8 mouse cellular contexts compared by ENCODE assay signal in the genomic region with DNA sequence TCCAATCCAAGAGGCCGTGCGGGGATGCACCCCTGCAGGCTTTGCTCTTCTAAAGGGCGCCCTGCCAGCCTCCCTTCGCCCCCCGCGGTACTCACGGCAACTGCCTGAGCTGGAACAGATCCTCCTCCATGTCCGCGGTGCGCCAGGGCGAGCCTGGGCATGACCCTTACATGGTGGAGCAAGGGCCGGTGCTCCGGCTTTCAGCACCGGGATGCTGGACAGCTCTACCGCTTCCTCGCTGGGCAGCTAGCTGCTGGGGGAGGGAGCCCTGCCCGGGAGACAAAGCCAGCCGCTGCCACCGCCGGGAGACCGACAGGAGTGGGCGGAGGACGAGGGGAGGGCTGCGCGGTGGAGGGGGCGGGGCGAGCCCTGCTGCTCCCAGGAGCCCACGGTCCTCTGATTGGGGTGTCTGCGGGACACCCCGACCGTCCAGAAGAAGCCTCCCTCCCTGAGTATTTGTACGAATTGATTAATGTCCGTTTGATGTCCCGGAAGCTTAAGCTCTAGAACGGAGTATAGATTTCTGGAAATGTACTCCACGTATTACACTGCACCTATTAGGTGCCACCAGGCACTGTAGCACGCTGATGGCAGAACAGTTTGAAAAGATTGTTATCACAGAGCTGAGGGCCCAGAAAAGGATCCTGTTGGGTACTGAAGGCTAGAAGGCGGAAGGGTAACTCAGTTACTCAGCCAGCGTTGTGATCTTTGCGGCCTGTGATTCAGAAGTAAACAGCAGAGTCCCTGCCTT. TPM values are rescaled to one million over a fixed set of nuclear protein-coding genes. Genes with fewer than 3 reads are reported as not detected.
A peak's percentile ranks its signal among the peaks of the same experiment; 100 is the strongest.
DNase-seq lines count a peak whose midpoint lies in the region; ATAC-seq and TF ChIP-seq lines count a peak whose summit lies in the region.

Gene Svop (minus strand): TSS at position 514 of the 751 bp plus-strand sequence.

- no peaks in the 10 kb centered on the region for H3K9me3 ChIP-seq in embryonic facial prominence, embryonic 15.5 days (replicated peaks)
- no peaks in the 10 kb centered on the region for H3K9me3 ChIP-seq in heart, embryonic 13.5 days
- no peaks in the 10 kb centered on the region for H3K9me3 ChIP-seq in kidney, embryonic 16.5 days (ENCODE audit: low read length)
- H3K9me3 ChIP-seq in limb, embryonic 15.5 days = no peaks in the 10 kb centered on the region
- no peaks in the 10 kb centered on the region for H3K9me3 ChIP-seq in stomach, postnatal 0 days (ENCODE audit: control insufficient read depth, low read length)

- H3K4me3 ChIP-seq in embryonic facial prominence, embryonic 15.5 days (replicated peaks) = peak within 1 kb of the TSS; percentile 26
- peak within 1 kb of the TSS; percentile 31 for H3K4me3 ChIP-seq in heart, embryonic 13.5 days
- H3K4me3 ChIP-seq in kidney, embryonic 16.5 days (ENCODE audit: low read length) = peak within 1 kb of the TSS; percentile 13; the same call in 1 of the 2 replicates
- peak within 1 kb of the TSS; percentile 22; the same call in 1 of the 2 replicates for H3K4me3 ChIP-seq in limb, embryonic 15.5 days
- H3K4me3 ChIP-seq in myocyte = no peak within 1 kb of the TSS
- H3K4me3 ChIP-seq in stomach, postnatal 0 days (ENCODE audit: low read depth, low read length) = no peak within 1 kb of the TSS

- peak; percentile 51 to 68 for DNase-seq in heart, adult 18-20 months
- no peak for DNase-seq in heart, adult 11 months
- peak; percentile 85 for DNase-seq in stomach, postnatal 0 days (ENCODE audit: low spot score)

- TF ChIP-seq CTCF in stomach, postnatal 0 days (IDR thresholded peaks at IDR 0.05; ENCODE audit: low read depth) = no peak

- H3K36me3 ChIP-seq in embryonic facial prominence, embryonic 15.5 days = no peaks in the 10 kb centered on the region
- H3K36me3 ChIP-seq in heart, embryonic 13.5 days = no peaks in the 10 kb centered on the region
- no peaks in the 10 kb centered on the region for H3K36me3 ChIP-seq in kidney, embryonic 16.5 days (ENCODE audit: insufficient read depth, low read length)
- no peaks in the 10 kb centered on the region for H3K36me3 ChIP-seq in limb, embryonic 15.5 days
- no peaks in the 10 kb centered on the region for H3K36me3 ChIP-seq in myocyte (ENCODE audit: control insufficient read depth, insufficient read depth)
- no peaks in the 10 kb centered on the region for H3K36me3 ChIP-seq in stomach, postnatal 0 days (ENCODE audit: control insufficient read depth, insufficient read depth, low read length)

- H3K9ac ChIP-seq in embryonic facial prominence, embryonic 15.5 days = no peak within 1 kb of the TSS
- peak within 1 kb of the TSS; percentile 30; the same call in 1 of the 2 replicates for H3K9ac ChIP-seq in heart, embryonic 13.5 days
- H3K9ac ChIP-seq in kidney, embryonic 16.5 days (replicated peaks; ENCODE audit: low read length) = no peak within 1 kb of the TSS
- H3K9ac ChIP-seq in limb, embryonic 15.5 days = no peak within 1 kb of the TSS
- no peak within 1 kb of the TSS for H3K9ac ChIP-seq in stomach, postnatal 0 days (ENCODE audit: low read length)

- 2% methylated on average over 40 of the region's 40 CpGs for whole genome bisulfite sequencing in embryonic facial prominence, embryonic 15.5 days
- WGBS in heart, embryonic 13.5 days = 2% methylated on average over 40 of the region's 40 CpGs
- 3% methylated on average over 40 of the region's 40 CpGs for WGBS in kidney, embryonic 16.5 days
- WGBS in limb, embryonic 15.5 days = 1% methylated on average over 40 of the region's 40 CpGs
- WGBS in stomach, postnatal 0 days = 2% methylated on average over 40 of the region's 40 CpGs

- no peaks in the 10 kb centered on the region for H3K27me3 ChIP-seq in embryonic facial prominence, embryonic 15.5 days
- H3K27me3 ChIP-seq in heart, embryonic 13.5 days (replicated peaks) = peaks cover 68% of the 10 kb centered on the region
- H3K27me3 ChIP-seq in kidney, embryonic 16.5 days (ENCODE audit: insufficient read depth, low read length) = no peaks in the 10 kb centered on the region
- H3K27me3 ChIP-seq in limb, embryonic 15.5 days = peaks cover 15% of the 10 kb centered on the region
- H3K27me3 ChIP-seq in myocyte (ENCODE audit: control insufficient read depth, insufficient read depth, insufficient read length) = peaks cover 24% of the 10 kb centered on the region
- H3K27me3 ChIP-seq in stomach, postnatal 0 days (ENCODE audit: control insufficient read depth, insufficient read depth, low read length) = no peaks in the 10 kb centered on the region

- peaks cover 13% of the 10 kb centered on the region for H3K4me1 ChIP-seq in embryonic facial prominence, embryonic 15.5 days
- H3K4me1 ChIP-seq in heart, embryonic 13.5 days = peaks cover 5% of the 10 kb centered on the region; the same call in 1 of the 2 replicates
- peaks cover 7% of the 10 kb centered on the region for H3K4me1 ChIP-seq in kidney, embryonic 16.5 days (ENCODE audit: insufficient read depth, low read length)
- H3K4me1 ChIP-seq in limb, embryonic 15.5 days = peaks cover 8% of the 10 kb centered on the region
- 0 out of 2 replicates have a peak, but pooled peaks cover 2% of the 10 kb centered on the region for H3K4me1 ChIP-seq in stomach, postnatal 0 days (replicated peaks; ENCODE audit: control insufficient read depth, insufficient read depth)

- peak; percentile 69 for ATAC-seq in embryonic facial prominence, embryonic 15.5 days (ENCODE audit: insufficient number of reproducible peaks, low FRiP score, low TSS enrichment, low read depth)
- no peak for ATAC-seq in heart, embryonic 13.5 days (ENCODE audit: extremely low read depth, insufficient number of reproducible peaks, low FRiP score, low TSS enrichment)
- ATAC-seq in kidney, embryonic 16.5 days (ENCODE audit: low FRiP score, low TSS enrichment) = peak; percentile 57
- ATAC-seq in limb, embryonic 15.5 days (ENCODE audit: insufficient number of reproducible peaks, low FRiP score, low TSS enrichment, low read depth) = 0 out of 2 replicates have a peak, but pooled peaks have one; percentile 44
- ATAC-seq in stomach, postnatal 0 days (ENCODE audit: low FRiP score, low TSS enrichment) = peak; percentile 66; the same call in 1 of the 2 replicates

- no peak for TF ChIP-seq POLR2A in myocyte (IDR thresholded peaks at IDR 0.05; ENCODE audit: insufficient read length, low read depth)

- peak within 1 kb of the TSS; percentile 50 for H3K4me2 ChIP-seq in embryonic facial prominence, embryonic 15.5 days (replicated peaks)
- peak within 1 kb of the TSS; percentile 66 for H3K4me2 ChIP-seq in heart, embryonic 13.5 days
- H3K4me2 ChIP-seq in kidney, embryonic 16.5 days (replicated peaks; ENCODE audit: low read depth, low read length) = peak within 1 kb of the TSS; percentile 46
- H3K4me2 ChIP-seq in limb, embryonic 15.5 days = peak within 1 kb of the TSS; percentile 41
- no peak within 1 kb of the TSS for H3K4me2 ChIP-seq in myocyte (ENCODE audit: low read depth)
- 0 out of 2 replicates have a peak within 1 kb of the TSS, but pooled peaks have one; percentile 8 for H3K4me2 ChIP-seq in stomach, postnatal 0 days (replicated peaks; ENCODE audit: low read depth)

- no peak within 1 kb of the TSS for H3K27ac ChIP-seq in embryonic facial prominence, embryonic 15.5 days (replicated peaks)
- H3K27ac ChIP-seq in heart, embryonic 13.5 days (replicated peaks) = no peak within 1 kb of the TSS
- no peak within 1 kb of the TSS for H3K27ac ChIP-seq in kidney, embryonic 16.5 days (ENCODE audit: low read length)
- no peak within 1 kb of the TSS for H3K27ac ChIP-seq in limb, embryonic 15.5 days
- no peak within 1 kb of the TSS for H3K27ac ChIP-seq in stomach, postnatal 0 days (replicated peaks)

- TF ChIP-seq EP300 in stomach, postnatal 0 days (optimal IDR thresholded peaks at IDR 0.05) = no peak

- H3ac ChIP-seq in myocyte (ENCODE audit: control insufficient read depth, insufficient read length) = no peak within 1 kb of the TSS

- H3K79me2 ChIP-seq in myocyte (ENCODE audit: control insufficient read depth, insufficient read depth) = no peaks in the 10 kb centered on the region

TF ChIP-seq in myocyte, 11 proteins besides CTCF, POLR2A, EP300 and RAD21:
- TF ChIP-seq POLR2AphosphoS2 (IDR thresholded peaks at IDR 0.05; ENCODE audit: insufficient read length, low read depth) (no peak), MAX (IDR thresholded peaks at IDR 0.05; ENCODE audit: low read depth) (no peak), TCF3 (IDR thresholded peaks at IDR 0.05; ENCODE audit: insufficient read length, low read depth) (no peak), USF1 (IDR thresholded peaks at IDR 0.05; ENCODE audit: low read depth) (no peak), REST (IDR thresholded peaks at IDR 0.05; ENCODE audit: insufficient read depth, insufficient read length) (peak; percentile 89), E2F4 (IDR thresholded peaks at IDR 0.05; ENCODE audit: insufficient read depth) (no peak), MYOD1 (IDR thresholded peaks at IDR 0.05; ENCODE audit: control insufficient read depth in 1 of 3, insufficient read length in 2 of 3, low read depth in 2 of 3) (no peak), MYOG (IDR thresholded peaks at IDR 0.05; ENCODE audit: control insufficient read depth in 1 of 3, insufficient read depth in 1 of 3, insufficient read length in 2 of 3, low read depth in 2 of 3) (no peak)

RNA-seq across cellular contexts. Expression of gene Svop, which starts in this region (rescaled TPM):
- not detected for total RNA-seq in heart, adult 18-20 months (2021)
- 0.38 and 0.48 TPM in 2 replicates for polyA plus RNA-seq in embryonic facial prominence, embryonic 15.5 days (2015; fragmentation: Nextera tagmentation; extraction: Ambion mirVana)
- polyA plus RNA-seq in heart, embryonic 13.5 days (2015; fragmentation: Nextera tagmentation; extraction: Ambion mirVana) = 0.15 and 0.36 TPM in 2 replicates
- 0.36 and 0.42 TPM in 2 replicates for polyA plus RNA-seq in kidney, embryonic 16.5 days (2015; fragmentation: Nextera tagmentation; extraction: Ambion mirVana)
- polyA plus RNA-seq in limb, embryonic 15.5 days (2015; fragmentation: Nextera tagmentation; extraction: Ambion mirVana) = 0.12 and 0.24 TPM in 2 replicates
- 0.05 TPM for polyA plus RNA-seq in myocyte (2012; fragmentation: generic; extraction: Trizol)
- 1.1 and 1.2 TPM in 2 replicates for polyA plus RNA-seq in stomach, postnatal 0 days (2015; fragmentation: Nextera tagmentation; extraction: Ambion mirVana)

Comparison
In these comparisons a context has a peak if more than half of its experiments do, and no peak if none do; other contexts are left out.
1. Peak in DNase-seq in heart, adult 18-20 months; RNA of the gene not detected or under 1 TPM.
2. Peak in ATAC-seq, H3K4me3 ChIP-seq and H3K4me2 ChIP-seq in embryonic facial prominence, embryonic 15.5 days; RNA of the gene not detected or under 1 TPM.
3. Peak in ATAC-seq, H3K4me3 ChIP-seq and H3K4me2 ChIP-seq in kidney, embryonic 16.5 days; RNA of the gene not detected or under 1 TPM.
4. Peak in ATAC-seq, H3K4me3 ChIP-seq and H3K4me2 ChIP-seq in limb, embryonic 15.5 days; RNA of the gene not detected or under 1 TPM.